Mouse (Mus musculus) granulocyte monocyte progenitor cell, adult 5-6 weeks (primary cell): ENCODE results near the gene Mafg. TPM values are rescaled to one million over a fixed set of nuclear protein-coding genes. Genes with fewer than 3 reads are reported as not detected.

Experiments
- total RNA-seq, 2 experiments: library from RNA; stranded (forward) in 1 of 2; stranded (reverse) in 1 of 2; fragments of 200-712, 200-1000 nt in 1 of 2; fragments of >200 nt in 1 of 2; fragmentation: Nextera tagmentation in 1 of 2; gene quantifications; 2 replicates each; pipeline ENCODE4 v1.2.3; 2014 to 2017

The Mafg gene
- total RNA-seq, 2 experiments from 2014 or later = 28.7 to 36.6 TPM

Other genes starting within 250 kb of the Mafg start
Only the 30 nearest of the 32 such genes appear.
- gene Pde6g, start 180.1 kb downstream of the Mafg start, total RNA-seq (2014; fragmentation: Nextera tagmentation) = not detected in 2 replicates
- gene Pde6g, start 180.1 kb downstream of the Mafg start, total RNA-seq (2017) = not detected in 2 replicates
- 7.9 and 8.6 TPM in 2 replicates for gene Oxld1, start 175.5 kb downstream of the Mafg start, total RNA-seq (2014; fragmentation: Nextera tagmentation)
- 12.8 and 19.5 TPM in 2 replicates for gene Oxld1, start 175.5 kb downstream of the Mafg start, total RNA-seq (2017)
- gene Ccdc137, start 175.5 kb downstream of the Mafg start, total RNA-seq (2014; fragmentation: Nextera tagmentation) = 35.6 and 43.0 TPM in 2 replicates
- gene Ccdc137, start 175.5 kb downstream of the Mafg start, total RNA-seq (2017) = 39.4 and 57.7 TPM in 2 replicates
- gene Arl16, start 166.0 kb downstream of the Mafg start, total RNA-seq (2014; fragmentation: Nextera tagmentation) = 11.7 and 15.1 TPM in 2 replicates
- gene Arl16, start 166.0 kb downstream of the Mafg start, total RNA-seq (2017) = 19.2 and 22.4 TPM in 2 replicates
- 113 and 121 TPM in 2 replicates for gene Mrpl12, start 149.0 kb downstream of the Mafg start, total RNA-seq (2014; fragmentation: Nextera tagmentation)
- 131 and 159 TPM in 2 replicates for gene Mrpl12, start 149.0 kb downstream of the Mafg start, total RNA-seq (2017)
- 20.6 and 21.3 TPM in 2 replicates for gene Slc25a10, start 141.8 kb downstream of the Mafg start, total RNA-seq (2014; fragmentation: Nextera tagmentation)
- gene Slc25a10, start 141.8 kb downstream of the Mafg start, total RNA-seq (2017) = 20.5 and 26.2 TPM in 2 replicates
- gene Gcgr, start 102.9 kb downstream of the Mafg start, total RNA-seq (2014; fragmentation: Nextera tagmentation) = not detected in 2 replicates
- not detected in 2 replicates for gene Gcgr, start 102.9 kb downstream of the Mafg start, total RNA-seq (2017)
- 64.7 and 75.8 TPM in 2 replicates for gene Mcrip1, start 83.9 kb downstream of the Mafg start, total RNA-seq (2014; fragmentation: Nextera tagmentation)
- 23.1 and 23.4 TPM in 2 replicates for gene Mcrip1, start 83.9 kb downstream of the Mafg start, total RNA-seq (2017)
- not detected in 2 replicates for gene Ppp1r27, start 82.5 kb downstream of the Mafg start, total RNA-seq (2014; fragmentation: Nextera tagmentation)
- gene Ppp1r27, start 82.5 kb downstream of the Mafg start, total RNA-seq (2017) = not detected in 2 replicates
- 864 and 921 TPM in 2 replicates for gene P4hb, start 60.3 kb downstream of the Mafg start, total RNA-seq (2014; fragmentation: Nextera tagmentation)
- gene P4hb, start 60.3 kb downstream of the Mafg start, total RNA-seq (2017) = 1,372 and 1,702 TPM in 2 replicates
- gene Arhgdia, start 52.0 kb downstream of the Mafg start, total RNA-seq (2014; fragmentation: Nextera tagmentation) = 514 and 552 TPM in 2 replicates
- 163 and 168 TPM in 2 replicates for gene Arhgdia, start 52.0 kb downstream of the Mafg start, total RNA-seq (2017)
- gene Alyref, start 35.2 kb downstream of the Mafg start, total RNA-seq (2014; fragmentation: Nextera tagmentation) = 161 and 171 TPM in 2 replicates
- gene Alyref, start 35.2 kb downstream of the Mafg start, total RNA-seq (2017) = 315 and 430 TPM in 2 replicates
- gene Anapc11, start 35.2 kb downstream of the Mafg start, total RNA-seq (2014; fragmentation: Nextera tagmentation) = 80.9 and 96.2 TPM in 2 replicates
- gene Anapc11, start 35.2 kb downstream of the Mafg start, total RNA-seq (2017) = 26.9 and 27.0 TPM in 2 replicates
- not detected in 2 replicates for gene Npb, start 25.1 kb downstream of the Mafg start, total RNA-seq (2014; fragmentation: Nextera tagmentation)
- not detected in 2 replicates for gene Npb, start 25.1 kb downstream of the Mafg start, total RNA-seq (2017)
- gene Pcyt2, start 15.7 kb downstream of the Mafg start, total RNA-seq (2014; fragmentation: Nextera tagmentation) = 48.1 and 70.3 TPM in 2 replicates
- 21.9 and 35.5 TPM in 2 replicates for gene Pcyt2, start 15.7 kb downstream of the Mafg start, total RNA-seq (2017)
- gene Sirt7, start 8.4 kb downstream of the Mafg start, total RNA-seq (2014; fragmentation: Nextera tagmentation) = 66.1 and 81.1 TPM in 2 replicates
- gene Sirt7, start 8.4 kb downstream of the Mafg start, total RNA-seq (2017) = 57.4 and 75.0 TPM in 2 replicates
- 14.6 and 15.9 TPM in 2 replicates for gene Pycr1, start 10.2 kb upstream of the Mafg start, total RNA-seq (2014; fragmentation: Nextera tagmentation)
- gene Pycr1, start 10.2 kb upstream of the Mafg start, total RNA-seq (2017) = 4.6 and 8.9 TPM in 2 replicates
- gene Myadml2, start 14.6 kb upstream of the Mafg start, total RNA-seq (2014; fragmentation: Nextera tagmentation) = not detected in 2 replicates
- 0.69 and 1.9 TPM in 2 replicates for gene Myadml2, start 14.6 kb upstream of the Mafg start, total RNA-seq (2017)
- not detected in 2 replicates for gene Notum, start 27.6 kb upstream of the Mafg start, total RNA-seq (2014; fragmentation: Nextera tagmentation)
- gene Notum, start 27.6 kb upstream of the Mafg start, total RNA-seq (2017) = not detected in 2 replicates
- 44.6 and 84.7 TPM in 2 replicates for gene Aspscr1, start 39.4 kb upstream of the Mafg start, total RNA-seq (2014; fragmentation: Nextera tagmentation)
- 29.0 and 33.5 TPM in 2 replicates for gene Aspscr1, start 39.4 kb upstream of the Mafg start, total RNA-seq (2017)
- gene Cenpx, start 80.1 kb upstream of the Mafg start, total RNA-seq (2014; fragmentation: Nextera tagmentation) = 99.2 and 129 TPM in 2 replicates
- gene Cenpx, start 80.1 kb upstream of the Mafg start, total RNA-seq (2017) = 110 and 151 TPM in 2 replicates
- 16.7 and 35.0 TPM in 2 replicates for gene Lrrc45, start 80.3 kb upstream of the Mafg start, total RNA-seq (2014; fragmentation: Nextera tagmentation)
- 30.6 and 46.2 TPM in 2 replicates for gene Lrrc45, start 80.3 kb upstream of the Mafg start, total RNA-seq (2017)
- gene Rac3, start 87.9 kb upstream of the Mafg start, total RNA-seq (2014; fragmentation: Nextera tagmentation) = 2.1 and 5.1 TPM in 2 replicates
- 1.1 TPM in 2 replicates for gene Rac3, start 87.9 kb upstream of the Mafg start, total RNA-seq (2017)
- gene Dcxr, start 93.7 kb upstream of the Mafg start, total RNA-seq (2014; fragmentation: Nextera tagmentation) = 15.9 and 24.1 TPM in 2 replicates
- gene Dcxr, start 93.7 kb upstream of the Mafg start, total RNA-seq (2017) = 14.5 and 18.6 TPM in 2 replicates
- not detected in 2 replicates for gene Cbr2, start 98.5 kb upstream of the Mafg start, total RNA-seq (2014; fragmentation: Nextera tagmentation)
- not detected in 2 replicates for gene Cbr2, start 98.5 kb upstream of the Mafg start, total RNA-seq (2017)
- gene Hmga1b, start 129.2 kb upstream of the Mafg start, total RNA-seq (2014; fragmentation: Nextera tagmentation) = 12.8 and 179 TPM in 2 replicates
- 16.3 and 157 TPM in 2 replicates for gene Hmga1b, start 129.2 kb upstream of the Mafg start, total RNA-seq (2017)
- 23.8 TPM in 2 replicates for gene Rfng, start 150.6 kb upstream of the Mafg start, total RNA-seq (2014; fragmentation: Nextera tagmentation)
- gene Rfng, start 150.6 kb upstream of the Mafg start, total RNA-seq (2017) = 3.1 and 4.7 TPM in 2 replicates
- gene Gps1, start 150.7 kb upstream of the Mafg start, total RNA-seq (2014; fragmentation: Nextera tagmentation) = 82.5 and 83.6 TPM in 2 replicates
- 91.8 and 116 TPM in 2 replicates for gene Gps1, start 150.7 kb upstream of the Mafg start, total RNA-seq (2017)
- gene Dus1l, start 162.8 kb upstream of the Mafg start, total RNA-seq (2014; fragmentation: Nextera tagmentation) = 48.2 and 60.7 TPM in 2 replicates
- gene Dus1l, start 162.8 kb upstream of the Mafg start, total RNA-seq (2017) = 63.0 and 74.8 TPM in 2 replicates
- gene Fasn, start 190.9 kb upstream of the Mafg start, total RNA-seq (2014; fragmentation: Nextera tagmentation) = 79.3 and 146 TPM in 2 replicates
- 45.2 and 59.7 TPM in 2 replicates for gene Fasn, start 190.9 kb upstream of the Mafg start, total RNA-seq (2017)